Mouse (Mus musculus) layer of hippocampus, adult 9-10 months (tissue): ENCODE results near the gene Myo19.
"Not testable (repeated sequence)": the region's sequence is repeated elsewhere in the genome, so short reads cannot be mapped to it uniquely, and the experiment has no call there.

Experiments
- DNase-seq: peaks from one replicate; pipeline ENCODE4 v3.0.0; 2022; ENCODE audit warnings: low spot score

The Myo19 gene

DNA sequence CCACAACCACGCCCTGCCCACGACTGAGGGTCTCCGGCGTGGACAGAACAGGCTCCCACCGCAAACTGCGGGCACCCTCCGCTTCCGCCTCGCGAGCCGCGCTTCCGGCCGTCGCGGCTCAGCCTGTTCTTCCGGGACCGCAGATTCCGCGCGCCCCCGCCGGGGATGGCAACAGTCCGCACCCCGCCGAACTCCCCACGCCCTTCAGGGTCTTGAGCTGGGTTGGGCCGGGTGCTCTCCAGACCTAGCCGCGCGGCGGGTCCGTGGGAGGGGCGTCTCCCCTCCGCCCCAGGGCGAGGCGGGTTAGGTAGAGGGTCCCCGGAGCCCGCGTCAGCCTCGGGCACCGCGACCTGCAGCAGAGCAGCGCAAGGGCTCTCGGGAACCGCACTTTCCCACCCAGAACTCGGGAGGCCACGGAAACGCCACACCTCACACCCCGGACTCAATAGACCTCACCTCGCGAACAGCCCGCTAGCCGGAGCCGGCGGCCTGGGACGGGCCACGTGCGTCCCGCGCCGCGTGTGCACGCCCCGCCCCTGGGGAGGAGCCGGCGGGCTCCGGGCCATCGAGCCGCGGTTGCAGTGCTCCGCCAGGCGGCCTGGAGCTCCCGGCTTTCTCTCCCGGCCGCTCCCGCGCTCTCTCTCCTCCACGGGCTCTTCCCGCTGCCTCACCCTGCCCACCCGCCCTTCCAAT lies at the start of gene Myo19, which contains the start of gene Pigw:
Gene Myo19 (plus strand): TSS at position 377 of the 693 bp plus-strand sequence.
Gene Pigw (minus strand): TSS at position 514 of the 693 bp plus-strand sequence.
- no peak for DNase-seq

GRCm38 (mm10) chr11:84839330-84839729 lies 40.6 kb upstream of the Myo19 start:
- no peak for DNase-seq

DNA sequence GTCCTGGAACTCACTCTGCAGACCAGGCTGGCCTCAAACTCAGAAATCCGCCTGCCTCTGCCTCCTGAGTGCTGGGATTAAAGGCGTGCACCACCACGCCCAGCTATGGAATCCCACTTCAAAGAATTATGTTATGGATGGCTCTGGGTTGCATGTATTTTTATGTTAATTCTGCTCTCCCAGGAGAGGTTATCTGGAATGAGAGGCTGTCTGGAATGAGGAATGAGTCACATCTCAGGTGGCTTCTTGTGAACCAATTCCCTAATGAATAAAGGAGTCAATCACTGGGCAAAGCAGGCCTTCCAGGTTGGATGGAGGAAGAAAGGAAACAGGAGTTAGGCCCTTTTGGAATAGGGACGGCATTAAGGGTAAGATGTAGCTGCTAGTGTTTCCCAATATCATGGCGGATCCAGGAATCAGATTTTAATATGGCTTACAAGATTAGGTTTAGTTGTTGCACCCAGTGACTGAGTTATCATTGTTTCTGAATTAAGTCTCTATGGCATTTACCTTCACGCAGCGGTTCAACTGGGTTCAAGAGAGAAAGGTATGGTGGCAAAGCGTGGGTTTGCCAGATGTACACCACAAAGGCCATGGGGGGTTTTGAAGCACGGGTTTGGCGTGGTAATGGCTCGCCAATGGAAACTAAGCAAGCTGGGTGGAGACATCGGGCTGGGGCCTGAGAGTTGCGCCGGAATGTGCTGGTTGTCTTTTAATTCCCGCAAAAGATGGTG lies 33.0 kb upstream of the Myo19 start:
- no peak for DNase-seq

- no peak for DNase-seq
Measured at GRCm38 (mm10) chr11:84847475-84848090, 32.4 kb upstream of the Myo19 start.

- no peak for DNase-seq
Measured at GRCm38 (mm10) chr11:84855285-84855684, 24.7 kb upstream of the Myo19 start.

DNA sequence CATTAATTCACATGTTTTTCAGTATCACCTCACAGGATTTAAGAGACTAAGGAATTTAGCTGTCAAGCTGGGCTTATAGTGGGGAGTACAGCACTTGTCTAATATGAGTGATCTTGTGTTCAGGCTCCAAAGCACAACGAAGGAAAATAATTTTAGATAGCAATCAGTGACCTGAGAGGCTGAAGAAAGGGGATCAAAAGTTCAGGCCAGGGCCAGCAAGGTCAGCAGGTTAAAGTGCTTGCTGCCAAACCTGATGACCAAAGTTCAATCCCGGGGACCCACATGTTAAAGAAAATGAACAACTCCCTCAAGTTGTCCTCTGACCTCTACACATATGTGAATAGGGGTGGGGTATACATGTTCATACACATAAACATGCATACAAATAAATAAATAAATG lies 14.7 kb upstream of the Myo19 start:
- DNase-seq: no peak

DNA sequence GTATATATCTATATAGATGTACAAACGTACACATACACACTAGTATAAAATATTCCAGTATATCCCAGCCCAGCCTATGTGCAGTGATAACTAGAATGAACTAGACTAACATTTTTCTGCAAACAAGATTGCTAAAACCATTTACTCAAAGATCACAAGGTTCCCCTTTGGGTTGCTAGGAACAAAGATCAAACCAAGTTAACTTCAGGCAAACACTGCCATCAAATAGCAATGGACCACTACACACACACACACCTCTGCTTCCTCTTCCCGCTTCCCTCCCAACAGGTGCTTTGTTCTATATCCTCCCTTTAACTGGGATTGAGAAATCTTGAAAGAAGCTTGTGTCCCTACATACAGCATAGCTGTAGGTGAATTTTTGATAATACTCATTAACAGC lies 12.4 kb upstream of the Myo19 start:
- no peak for DNase-seq

GRCm38 (mm10) chr11:84868786-84869259 lies 11.1 kb upstream of the Myo19 start:
- no peak for DNase-seq

DNA sequence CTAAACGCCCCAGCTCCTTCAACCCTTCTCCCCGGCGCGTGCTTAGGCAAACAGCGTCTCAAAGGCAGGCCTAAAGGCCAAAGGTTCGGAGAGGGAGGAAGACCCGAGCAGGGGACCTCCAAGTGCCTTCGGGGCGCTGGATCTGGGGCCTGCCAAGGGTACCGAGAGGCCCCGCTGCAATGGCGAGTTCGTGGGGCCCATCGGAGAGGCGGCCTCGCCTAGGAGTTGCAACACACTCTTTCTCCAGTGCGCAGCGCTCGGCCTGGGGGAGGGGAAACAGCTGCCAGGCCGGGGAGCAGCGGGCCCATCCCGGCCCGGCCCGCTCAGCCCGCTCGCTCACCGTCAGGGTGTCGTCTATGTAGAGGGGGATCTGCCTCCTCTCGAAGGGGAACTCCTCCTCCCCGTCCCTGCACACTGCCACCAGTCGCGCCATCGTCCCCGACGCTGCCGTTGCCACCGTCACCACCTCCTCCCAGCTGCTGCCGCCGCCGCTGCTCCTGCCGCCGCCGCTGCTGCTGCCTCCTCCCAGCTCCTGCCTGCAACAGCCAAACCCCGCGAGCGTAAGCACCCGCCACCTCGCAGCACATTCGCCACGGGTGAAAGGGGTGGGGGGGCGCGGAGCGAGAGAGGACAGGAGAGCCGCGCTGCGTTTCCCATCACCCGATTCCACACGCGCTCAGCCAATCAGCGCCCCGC lies 10.3 kb upstream of the Myo19 start:
- DNase-seq: peak; percentile 74

- peak; percentile 69 for DNase-seq
Measured at GRCm38 (mm10) chr11:84870337-84871043, 9.5 kb upstream of the Myo19 start, which contains the start of gene Ggnbp2. Gene Ggnbp2, minus strand, starts transcription at chr11:84870817.

DNA sequence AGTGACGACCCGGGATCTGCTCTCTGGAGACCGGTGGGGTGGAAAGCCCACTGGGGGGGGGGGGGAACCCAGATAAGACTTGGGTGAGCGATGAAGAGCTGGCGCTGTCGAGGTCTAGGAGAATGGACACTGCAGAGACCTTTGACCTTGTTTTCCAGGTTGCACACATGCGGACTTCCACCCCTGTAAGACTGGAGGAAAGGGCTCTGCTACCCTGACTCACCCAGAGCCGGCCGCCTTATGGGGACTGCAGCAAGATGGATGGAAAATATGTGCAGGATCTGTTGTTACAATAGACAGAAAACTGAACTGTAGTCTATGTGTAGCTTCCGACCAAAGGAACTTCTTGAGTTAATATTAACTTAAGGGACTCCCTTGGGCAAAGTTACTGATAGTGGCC lies 8.9 kb upstream of the Myo19 start:
- peak; percentile 26 for DNase-seq

DNA sequence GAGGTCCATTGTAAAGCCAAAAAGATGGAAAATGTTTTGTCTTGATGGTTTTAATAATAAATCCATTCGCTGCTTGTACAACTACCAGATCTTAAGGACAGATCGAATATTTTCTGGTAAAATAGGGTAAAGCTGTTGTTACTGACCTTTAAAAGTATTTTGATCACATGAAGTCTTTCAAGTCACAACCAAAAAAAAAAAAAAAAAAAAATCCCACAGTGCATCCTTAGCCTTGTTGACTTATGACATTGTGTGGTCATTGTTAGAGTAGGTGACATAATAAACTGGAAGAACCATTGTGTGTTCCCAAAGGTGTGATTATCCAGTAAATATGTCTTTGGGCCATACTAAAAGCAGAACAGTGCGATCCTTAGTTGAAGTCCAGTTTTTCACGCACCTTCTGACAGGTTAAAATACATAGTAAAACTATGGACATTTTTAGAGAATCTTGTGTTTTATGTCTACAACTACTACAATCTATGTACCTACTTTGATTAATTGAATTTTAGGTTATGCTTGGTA lies 8.3 kb upstream of the Myo19 start:
- DNase-seq: no peak

GRCm38 (mm10) chr11:84873042-84873833 lies 6.7 kb upstream of the Myo19 start:
- DNase-seq: no peak

- not testable (repeated sequence) for DNase-seq
Measured at GRCm38 (mm10) chr11:84876020-84876419, 3.9 kb upstream of the Myo19 start.

- no peak for DNase-seq
Measured at GRCm38 (mm10) chr11:84879007-84879771, 759 bp upstream of the Myo19 start.

DNA sequence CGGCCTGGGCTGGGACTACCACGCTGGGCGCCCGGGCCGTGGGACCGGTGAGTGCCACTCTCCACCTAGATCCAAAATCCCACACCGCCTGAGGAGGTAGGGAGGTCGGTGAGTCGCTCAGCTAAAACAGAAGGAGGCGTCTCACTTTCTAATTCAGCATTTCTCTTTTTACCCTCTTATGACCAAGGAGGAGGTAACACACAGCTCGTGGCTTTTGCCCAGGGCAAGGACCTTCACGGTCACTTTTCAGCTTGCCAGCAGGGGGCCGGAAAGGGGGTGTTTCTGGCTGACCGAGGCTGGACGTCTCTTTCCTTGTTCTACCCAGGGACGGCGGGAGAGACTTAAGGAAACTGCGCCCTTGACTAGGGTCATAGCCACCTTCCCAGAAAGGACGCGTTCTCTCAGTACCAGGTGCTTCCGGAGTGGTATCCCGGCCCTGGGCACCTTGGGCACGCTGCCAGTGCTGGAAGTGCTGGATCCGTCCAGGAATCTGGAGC lies 565 bp downstream of the Myo19 start:
- DNase-seq: no peak

DNA sequence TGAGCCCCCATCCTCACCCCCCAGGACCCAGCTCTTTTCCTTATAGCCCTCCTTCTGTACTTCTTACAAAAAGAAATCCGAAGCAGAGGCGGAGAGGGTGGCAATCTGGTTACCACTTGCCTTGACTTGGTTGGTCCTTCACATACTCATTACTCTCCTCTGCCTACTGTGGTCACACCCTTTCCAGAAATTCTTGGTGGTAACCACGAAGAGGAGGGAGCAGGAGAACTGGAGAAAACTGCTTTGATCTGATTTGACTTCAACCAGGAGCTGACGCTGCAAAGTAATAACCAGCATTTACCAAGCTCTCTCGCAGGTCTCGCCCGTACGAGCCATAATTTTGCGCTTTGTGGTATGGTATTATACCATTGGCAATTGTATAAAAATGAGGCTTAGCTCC lies 1.0 kb downstream of the Myo19 start:
- DNase-seq: no peak

DNA sequence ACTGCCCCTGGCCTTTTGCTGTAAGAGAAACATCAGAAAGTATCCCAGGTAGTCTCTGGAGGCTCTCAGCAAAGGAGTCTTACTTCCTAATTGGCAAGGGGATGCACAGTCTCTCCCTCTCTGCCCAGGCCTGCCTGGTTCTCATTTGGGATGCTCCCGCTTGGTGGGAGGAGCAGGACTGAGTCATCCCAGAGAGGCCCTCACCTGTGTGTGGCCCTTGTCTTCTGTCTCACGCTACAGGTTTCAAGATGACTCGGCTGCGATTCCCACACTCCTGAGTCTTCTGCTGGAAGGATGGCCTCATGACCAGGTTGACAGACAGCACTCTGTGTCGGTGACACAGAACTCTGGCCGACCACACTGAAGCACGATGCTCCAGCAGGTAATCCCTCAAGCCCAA lies 2.4 kb downstream of the Myo19 start:
- DNase-seq: no peak

DNA sequence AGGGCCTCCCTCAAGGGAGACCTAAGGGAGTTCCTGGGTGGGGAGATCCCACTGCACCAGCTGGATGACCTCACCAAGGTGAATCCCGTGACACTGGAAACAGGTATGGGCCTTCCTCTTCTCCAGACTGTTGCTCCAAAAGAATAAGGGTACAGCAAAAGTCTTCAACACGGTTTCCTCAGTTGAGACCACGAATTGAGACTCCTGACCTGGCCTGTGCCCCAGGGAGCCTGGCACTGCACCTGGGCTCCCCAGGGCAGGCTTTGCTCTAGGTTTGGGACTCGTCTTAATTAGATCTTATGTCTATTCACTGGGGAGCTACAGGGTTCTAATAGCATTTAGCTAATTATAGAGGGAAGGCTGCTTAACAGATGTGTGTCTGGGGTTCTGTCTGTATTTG lies 5.3 kb downstream of the Myo19 start:
- no peak for DNase-seq

GRCm38 (mm10) chr11:84886236-84886635 lies 6.3 kb downstream of the Myo19 start:
- no peak for DNase-seq
